Mouse (Mus musculus) 3T3-L1 (cell line): ENCODE results near the gene Tpbgl.

Source experiments
- DNase-seq: peaks from one replicate; pipeline ENCODE4 v3.0.0-alpha.2; 2015; ENCODE audit warnings: low read depth, low spot score

The Tpbgl gene

GRCm38 (mm10) chr7:99582306-99582705 lies 44.6 kb downstream of the Tpbgl start:
- no peak for DNase-seq

- no peak for DNase-seq
Measured at GRCm38 (mm10) chr7:99580247-99580646, 46.7 kb downstream of the Tpbgl start.

GRCm38 (mm10) chr7:99579491-99580190 lies 47.3 kb downstream of the Tpbgl start:
- DNase-seq: peak; percentile 6

- no peak for DNase-seq
Measured at GRCm38 (mm10) chr7:99578246-99578645, 48.7 kb downstream of the Tpbgl start.
